Mouse (Mus musculus) myocyte (in vitro differentiated cells): ENCODE measurements at regions not wholly inside any gene's neighbourhood (a gene's known extent, or its start where the extent isn't known, plus 50 kb on each side); places are given as distances from the start of the nearest gene placed in this dataset.

Experiments
- CEBPB ChIP-seq: IDR thresholded peaks from 2 replicates; pipeline ENCODE4 v1.6.1; 2011; ENCODE audit warnings: mild to moderate bottlenecking, moderate library complexity; ENCODE audit not compliant: poor library complexity, insufficient read depth, severe bottlenecking
- POLR2A ChIP-seq: IDR thresholded peaks from one replicate; pipeline ENCODE4 v1.6.1; 2011; ENCODE audit warnings: low read depth, mild to moderate bottlenecking, control low read depth, moderate library complexity; ENCODE audit not compliant: insufficient read length
- POLR2AphosphoS2 ChIP-seq: IDR thresholded peaks from one replicate; pipeline ENCODE4 v1.6.1; 2011; ENCODE audit warnings: low read depth, control low read depth; ENCODE audit not compliant: insufficient read length
- USF1 ChIP-seq: IDR thresholded peaks from one replicate; pipeline ENCODE4 v1.6.1; 2011; ENCODE audit warnings: low read depth, mild to moderate bottlenecking, control low read depth, moderate library complexity

DNA sequence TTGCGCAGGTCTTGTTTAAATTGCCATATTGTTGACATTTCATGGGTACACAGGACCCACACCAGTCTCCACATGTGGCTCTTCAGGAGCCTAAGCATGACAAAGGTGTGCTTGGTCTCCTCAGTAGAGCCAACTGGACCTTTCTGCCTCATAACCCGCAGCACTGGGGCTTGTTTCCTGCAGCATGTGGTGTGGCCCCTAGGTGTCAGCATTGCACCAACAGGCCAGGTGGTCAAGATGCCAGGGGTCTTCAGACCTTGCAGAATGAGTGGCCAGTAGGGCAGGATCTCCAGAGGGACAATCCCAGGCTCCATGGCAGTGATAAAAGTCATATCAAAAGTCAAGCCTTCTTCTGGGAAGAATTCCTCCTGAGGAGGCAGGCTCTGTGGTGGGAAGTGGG, 121.8 kb upstream of the Adamts16 start:
- no peak for TF ChIP-seq POLR2A
- TF ChIP-seq CEBPB: no peak
- TF ChIP-seq USF1: no peak
- no peak for TF ChIP-seq POLR2AphosphoS2
